Mouse (Mus musculus): ENCODE results near the gene Gsdme.

DNA sequence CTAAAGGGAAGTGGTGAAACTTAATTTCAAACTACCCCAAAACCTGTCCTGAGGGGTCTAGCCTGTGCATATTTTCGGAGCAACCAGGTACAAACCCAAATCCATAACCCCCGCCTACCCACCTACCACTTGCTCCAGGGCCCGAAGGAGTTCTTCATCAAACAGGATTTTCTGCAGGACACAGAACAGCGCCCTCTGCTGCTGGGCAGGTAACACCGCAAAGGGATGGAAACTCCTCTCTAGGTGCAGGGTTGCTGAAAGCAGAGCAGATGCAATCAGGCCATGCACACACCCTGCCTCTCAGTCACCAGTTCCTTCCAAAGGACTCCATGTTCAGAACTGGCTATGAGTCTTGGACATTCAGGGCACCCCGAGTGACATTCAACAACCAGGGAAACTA, 42.8 kb downstream of the Gsdme start:
- TF ChIP-seq CTCF (conservative IDR thresholded peaks at IDR 0.05; ENCODE audit: low read length) (peak; percentile 86), NANOG (IDR thresholded peaks at IDR 0.05; ENCODE audit: borderline replicate concordance, low read length) (no peak)

All from E14TG2a.4 (cell line).